Mouse (Mus musculus): Measurements from ENCODE around the gene Polr1d.

Gene Polr1d

DNA sequence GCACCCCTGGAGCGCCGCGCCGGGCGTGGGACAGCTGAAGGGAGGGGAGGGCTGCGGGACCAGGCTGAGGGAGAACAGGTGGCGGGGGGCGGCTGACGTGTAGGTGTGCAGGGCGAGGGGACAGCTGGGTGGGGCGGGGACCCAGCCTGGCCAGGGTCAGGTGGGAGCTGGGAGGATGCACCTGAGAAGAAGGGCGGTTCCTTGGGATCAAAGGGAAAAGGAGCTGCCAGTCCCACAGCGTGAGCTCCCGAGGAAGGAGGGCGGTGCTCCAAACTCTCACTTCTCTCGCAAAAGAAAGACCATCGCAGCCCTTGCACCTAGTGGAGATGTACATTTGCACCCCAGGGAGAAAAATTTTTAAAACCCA, at the start of gene Polr1d:
Gene Polr1d (plus strand): TSS at position 252 of the 367 bp plus-strand sequence.
- no peak for DNase-seq

- DNase-seq = peak; percentile 96
These were observed 45.6 kb upstream of the Polr1d start for GRCm38 (mm10) chr5:147031281-147031680.

- DNase-seq = no peak
These were observed 43.7 kb upstream of the Polr1d start for GRCm38 (mm10) chr5:147033155-147033554.

GRCm38 (mm10) chr5:147034283-147034682, 42.6 kb upstream of the Polr1d start:
- DNase-seq = no peak

DNA sequence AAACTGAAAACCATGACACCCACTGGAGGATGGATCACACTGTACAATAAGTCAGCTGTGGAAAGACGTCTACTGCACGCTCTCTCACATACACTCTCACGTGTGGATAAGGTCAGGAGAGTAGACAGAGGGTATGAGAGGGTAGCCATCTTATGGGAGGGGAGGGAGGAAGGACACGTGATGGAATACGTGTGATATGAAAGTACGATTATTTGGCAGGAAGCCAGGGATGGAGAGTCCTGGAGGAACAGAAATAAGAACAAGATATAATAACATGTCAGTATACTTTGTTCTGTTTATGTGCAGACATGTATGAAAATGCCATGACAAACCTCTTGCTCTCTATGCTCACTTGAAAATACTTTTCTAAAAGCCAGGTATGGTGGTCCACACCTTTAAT, 41.5 kb upstream of the Polr1d start:
- no peak for DNase-seq

DNA sequence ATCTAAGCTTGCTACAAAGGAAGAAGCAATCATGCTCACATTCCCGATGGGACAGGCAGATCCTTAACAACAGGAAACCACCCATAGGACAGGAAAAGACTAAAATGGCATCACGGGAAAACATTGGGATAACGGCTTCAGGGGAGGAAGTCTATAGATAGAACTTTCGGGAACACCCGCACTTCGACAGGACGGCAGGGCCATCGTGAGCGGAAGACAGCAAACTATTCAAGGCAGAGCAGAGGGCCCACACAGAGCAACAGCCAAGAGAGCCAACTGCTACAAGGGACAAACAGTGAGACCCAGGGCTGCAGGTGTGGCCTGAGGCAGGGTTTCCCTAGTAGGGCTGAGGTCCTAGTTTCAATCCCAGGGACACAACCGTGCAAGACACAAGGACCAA, 40.8 kb upstream of the Polr1d start:
- DNase-seq = peak; percentile 99

GRCm38 (mm10) chr5:147036661-147037060, 40.2 kb upstream of the Polr1d start:
- peak; percentile 92 for DNase-seq

DNA sequence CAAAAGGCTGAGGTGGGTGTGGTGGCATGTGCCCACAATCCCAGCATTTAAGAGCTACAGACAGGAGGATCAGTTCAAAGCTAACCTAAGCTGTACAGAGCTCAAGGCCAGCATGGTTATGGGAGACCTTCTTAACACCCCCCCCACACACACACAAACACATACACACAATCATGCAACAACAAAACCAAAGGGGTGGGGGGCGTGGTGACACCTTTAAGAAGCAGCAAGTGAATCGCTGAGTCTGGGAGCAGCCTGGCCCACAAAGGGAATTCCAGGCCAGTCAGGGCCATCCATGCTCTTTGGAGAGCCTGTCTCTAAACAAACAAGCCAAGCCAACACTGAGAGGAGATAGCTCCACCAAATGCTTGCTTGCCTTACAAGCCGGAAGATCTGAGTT, 39.2 kb upstream of the Polr1d start:
- DNase-seq = peak; percentile 91

DNA sequence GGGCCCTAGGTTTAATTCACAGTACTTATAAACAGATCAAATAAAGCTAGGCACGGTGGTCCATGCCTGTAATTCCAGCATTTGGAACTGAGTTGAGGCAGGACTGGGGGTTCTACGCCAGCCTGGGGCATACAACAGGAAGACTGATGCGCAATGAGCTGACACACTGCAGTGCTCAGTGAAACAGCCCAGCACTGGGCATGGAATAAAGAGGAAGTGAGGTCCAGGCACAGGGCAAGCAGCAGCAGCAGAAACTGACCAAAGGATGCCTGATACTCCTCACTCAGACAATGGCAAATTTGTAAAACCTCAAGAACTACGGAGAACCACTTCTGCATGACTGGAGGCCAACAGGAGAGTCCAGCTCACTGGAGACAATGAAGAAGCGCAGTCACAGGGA, 37.5 kb upstream of the Polr1d start:
- peak; percentile 88 for DNase-seq

DNA sequence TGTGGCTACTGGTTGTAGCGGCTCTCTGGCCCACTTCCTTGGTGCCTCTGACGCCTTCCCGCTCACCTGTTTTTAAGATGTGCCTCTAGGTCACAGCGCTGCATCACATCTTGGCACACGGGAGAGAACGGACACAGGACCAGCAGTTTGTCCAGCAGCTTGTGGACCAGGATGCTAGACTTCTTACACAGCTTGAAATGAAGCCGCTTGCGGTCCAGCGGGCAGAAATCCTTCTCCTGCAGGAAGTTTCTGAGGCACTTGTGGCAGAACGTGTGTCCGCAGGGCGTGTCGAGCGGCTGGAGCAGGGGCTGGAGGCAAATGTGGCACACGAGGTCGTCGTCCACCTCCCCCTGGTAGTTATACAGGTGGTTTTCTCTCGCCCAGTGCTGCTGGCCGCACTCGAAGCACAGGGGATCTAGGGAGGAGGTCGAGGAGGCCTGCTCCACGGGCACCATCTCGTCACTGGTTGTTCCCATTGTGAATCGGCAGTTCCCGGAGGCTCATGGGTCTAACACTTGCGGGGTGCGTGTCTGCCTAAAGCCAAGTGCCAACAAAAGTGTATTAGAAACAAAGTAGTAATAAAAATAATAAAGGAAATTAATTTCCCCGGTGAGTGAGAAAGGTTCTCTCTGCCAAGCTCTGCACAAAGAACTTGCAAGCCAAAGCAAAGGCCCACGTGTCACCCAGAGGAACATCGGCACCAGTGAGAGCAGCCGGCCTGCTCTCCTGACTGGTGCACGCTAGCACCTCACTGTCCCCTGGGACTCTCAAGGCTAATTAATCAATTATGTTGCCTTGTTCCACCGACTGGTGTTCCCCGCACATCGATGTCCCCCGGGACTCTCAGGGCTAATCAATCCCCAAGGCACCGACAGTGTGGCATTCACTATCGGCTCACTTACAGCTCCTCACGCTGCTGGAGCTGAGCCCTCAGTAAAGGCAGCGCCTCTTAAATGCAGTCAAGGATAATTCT, 34.6 kb upstream of the Polr1d start:
- DNase-seq = peak; percentile 91

GRCm38 (mm10) chr5:147043240-147043844, 33.5 kb upstream of the Polr1d start:
- DNase-seq = no peak

DNA sequence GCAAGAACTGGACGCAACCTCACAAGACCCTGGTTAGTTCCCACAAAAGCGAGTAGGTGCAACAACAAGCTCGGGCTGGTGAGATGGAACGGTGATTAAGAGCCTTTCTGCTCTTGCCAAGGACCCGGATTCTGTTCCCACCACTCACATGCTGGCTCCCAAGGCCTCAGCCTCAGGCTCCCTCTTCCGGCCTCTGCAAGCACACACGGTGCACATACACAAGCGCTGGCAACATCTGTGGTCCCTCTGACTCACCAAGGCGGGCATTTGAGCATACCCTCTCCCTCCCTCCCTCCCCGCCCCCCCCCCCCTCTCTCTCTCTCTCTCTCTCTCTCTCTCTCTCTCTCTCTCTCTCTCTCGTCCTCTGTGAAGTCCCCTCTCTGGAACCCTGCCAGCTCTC, 31.5 kb upstream of the Polr1d start:
- DNase-seq = no peak

- DNase-seq = peak; percentile 93
These were observed 30.9 kb upstream of the Polr1d start for GRCm38 (mm10) chr5:147045929-147046328.

- no peak for DNase-seq
These were observed 27.2 kb upstream of the Polr1d start for GRCm38 (mm10) chr5:147049544-147050209.

DNA sequence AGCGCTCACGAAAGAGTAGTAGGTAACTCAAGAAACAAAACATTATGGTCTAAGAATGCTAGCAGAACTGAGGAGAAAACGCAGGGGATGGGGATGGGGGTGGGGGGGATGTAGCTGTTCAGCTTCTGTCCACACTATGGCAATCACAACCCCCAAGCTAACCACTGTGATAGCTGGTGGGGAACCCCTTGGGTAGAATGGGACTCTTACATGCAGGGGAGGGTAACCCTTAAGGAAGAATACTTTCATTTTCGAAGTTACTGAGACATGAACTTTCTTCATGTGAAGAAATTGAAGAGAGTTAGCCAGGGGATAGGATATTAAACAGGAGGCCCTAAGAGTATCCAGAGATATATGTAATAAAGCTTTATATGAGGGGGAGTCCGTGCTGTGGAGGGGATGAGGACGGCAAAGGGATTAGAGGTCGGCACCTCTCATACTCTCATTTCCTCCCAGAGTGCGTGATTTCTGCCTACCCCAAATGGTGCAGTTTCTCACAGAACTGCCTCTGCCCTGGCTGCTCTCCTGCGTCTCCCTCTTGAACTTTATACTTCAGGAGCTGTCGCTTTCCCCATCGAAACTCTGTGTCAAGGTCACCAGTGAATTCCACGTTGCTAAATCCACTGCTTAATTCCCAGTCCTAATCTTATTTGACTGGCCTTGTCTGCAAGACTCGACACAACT, 25.9 kb upstream of the Polr1d start:
- peak; percentile 87 for DNase-seq

DNA sequence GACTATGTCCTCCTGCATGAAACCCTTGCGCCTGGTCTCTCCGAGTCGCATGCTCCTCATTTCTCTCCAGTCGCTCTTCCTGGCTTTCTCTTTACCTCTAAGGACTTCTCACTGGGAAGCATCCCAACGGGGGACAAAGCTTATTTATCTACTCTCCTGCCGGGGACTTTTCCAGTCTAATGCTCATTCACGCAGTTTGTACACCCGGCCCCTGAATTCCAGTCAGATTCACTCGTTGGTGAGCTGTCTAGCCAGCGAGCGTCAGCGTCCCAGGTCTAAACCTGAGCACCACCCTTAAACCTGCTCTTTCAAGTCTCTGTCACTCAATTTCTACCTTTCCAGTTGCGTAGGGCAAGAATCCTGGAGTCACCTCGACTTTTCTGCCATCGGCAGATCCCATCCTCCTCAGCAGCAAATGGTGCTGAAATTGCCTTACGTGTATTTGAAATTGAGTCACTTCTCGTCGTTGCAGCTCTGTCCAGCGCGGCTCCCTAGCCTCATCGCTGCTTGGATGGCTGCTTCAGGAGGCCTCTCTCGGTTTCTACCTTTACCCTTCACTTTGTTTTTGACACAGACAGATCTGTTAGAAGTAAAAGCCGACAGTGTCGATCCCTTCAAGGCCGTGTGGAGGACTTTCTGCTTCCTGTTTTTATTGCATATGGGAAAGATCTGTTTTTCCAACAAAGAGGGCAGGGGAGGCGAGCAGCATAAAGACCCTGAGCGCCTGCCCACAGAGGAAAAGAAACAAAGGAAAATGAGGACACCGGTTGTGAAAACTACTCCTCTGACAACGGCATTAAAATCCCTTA, 25.1 kb upstream of the Polr1d start:
- DNase-seq = no peak

DNA sequence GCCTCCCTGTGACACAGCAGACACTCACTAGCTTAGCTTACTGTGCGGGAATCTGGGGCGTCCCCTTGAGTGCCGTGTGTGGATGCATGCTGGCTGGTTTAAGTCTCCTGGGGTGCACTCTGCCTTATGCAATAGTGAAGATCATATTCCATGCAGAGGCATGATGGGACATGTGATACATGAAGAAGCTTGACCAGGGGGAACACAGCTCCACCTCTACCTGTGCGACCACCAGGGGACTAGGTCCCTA, 24.6 kb upstream of the Polr1d start:
- DNase-seq = peak; percentile 87

- no peak for DNase-seq
These were observed 23.8 kb upstream of the Polr1d start for GRCm38 (mm10) chr5:147053071-147053470.

DNA sequence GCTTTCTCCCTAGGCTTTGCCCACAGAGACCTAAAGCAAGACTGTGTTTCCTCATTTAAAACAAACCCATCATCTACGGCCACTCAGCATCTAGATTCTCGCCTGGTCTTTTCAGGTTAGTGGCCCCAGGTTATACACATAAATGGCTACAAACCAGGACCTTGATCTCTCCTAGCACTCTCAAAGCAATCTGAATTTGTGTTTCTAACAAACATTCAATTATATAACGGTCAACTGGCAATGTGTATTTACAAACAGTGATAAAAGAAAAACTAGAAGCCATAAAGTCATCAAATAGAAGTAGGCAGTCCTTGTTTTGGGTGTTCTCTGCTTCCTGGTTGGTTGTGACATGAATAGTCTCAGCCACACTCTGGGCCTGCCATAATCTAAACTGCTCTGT, 23.4 kb upstream of the Polr1d start:
- no peak for DNase-seq

DNA sequence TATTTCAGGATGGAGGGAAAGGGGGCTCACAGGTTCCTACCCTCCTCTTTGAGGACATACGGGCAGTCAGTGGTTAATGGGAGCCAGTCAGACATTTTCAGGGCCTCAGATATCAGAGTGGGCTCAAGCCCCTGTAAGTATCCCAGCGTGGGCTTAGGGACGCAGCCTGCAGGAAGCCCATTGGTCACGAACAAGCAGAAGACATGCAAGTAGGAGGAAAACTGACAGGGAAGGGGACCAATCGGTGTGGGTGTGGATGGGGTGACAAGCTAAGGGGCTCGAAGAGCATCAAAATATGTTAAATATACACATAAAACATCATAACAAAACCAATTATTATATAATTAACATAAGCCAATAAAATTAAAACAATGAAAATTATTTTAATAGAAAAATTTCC, 22.5 kb upstream of the Polr1d start:
- DNase-seq = peak; percentile 88

DNA sequence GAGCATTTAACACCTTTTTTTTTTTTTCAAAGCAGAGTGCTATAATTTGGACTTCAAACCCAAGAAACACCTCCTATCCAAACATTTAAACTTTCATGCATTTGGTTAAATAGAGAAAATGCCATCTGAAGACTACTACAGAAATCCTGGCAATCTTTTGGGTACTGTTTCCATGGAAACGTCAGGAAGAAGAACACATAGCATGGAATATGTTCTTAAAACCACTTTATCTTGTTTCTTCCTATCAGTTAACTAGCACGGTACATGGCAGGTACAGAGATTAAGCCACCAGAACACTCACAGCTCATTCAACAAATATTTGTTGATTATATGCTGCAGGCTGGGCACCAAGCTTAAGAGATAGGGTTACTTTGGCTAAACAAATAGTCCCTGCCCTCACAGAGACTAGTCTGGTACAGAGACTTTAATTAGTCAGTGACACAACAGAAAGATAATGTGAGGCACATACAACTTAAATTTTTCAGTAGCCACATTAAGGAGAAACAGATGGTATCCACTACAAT, 22.0 kb upstream of the Polr1d start:
- DNase-seq = no peak

GRCm38 (mm10) chr5:147055572-147056245, 21.1 kb upstream of the Polr1d start:
- peak; percentile 82 for DNase-seq
